Mouse (Mus musculus): ENCODE measurements at regions not wholly inside any gene's neighbourhood (a gene's known extent, or its start where the extent isn't known, plus 50 kb on each side); places are given as distances from the start of the nearest gene placed in this dataset.

- ChIA-PET CTCF (no interaction called here), POLR2A (interaction anchor here in 1 of 4 experiments (1.2 to 1.3 kb wide), 2 partner anchors 8 to 13 kb away, joined by 3 read pairs; no protein-coding TSS in a partner anchor)
These were observed 62.5 kb upstream of the Lnx1 start for GRCm38 (mm10) chr5:74765061-74765767.

GRCm38 (mm10) chr5:74757557-74757956, 54.8 kb upstream of the Lnx1 start:
- ChIA-PET POLR2A (no interaction called here), CTCF (no interaction called here)

- CTCF ChIA-PET, result no interaction called here
These were observed 50.2 kb upstream of the Lnx1 start for GRCm38 (mm10) chr5:74752961-74753360.

More at GRCm38 (mm10) chr5:74752961-74753360, 50.2 kb upstream of the Lnx1 start:
- POLR2A ChIA-PET, result interaction anchor here in 1 of 4 experiments (1.6 kb wide), 1 partner anchor 10 kb away, joined by 3 read pairs; no protein-coding TSS in a partner anchor

Data from embryonic stem cell, embryonic (primary cell).